ENCODE assay signal across 15 mouse cellular contexts in genomic region chr11:40972806-40973205, GRCm38 (mm10).
"Had no signal": no experiment of that assay in that cellular context is flagged by ENCODE, and none has a peak within 500 bp of the region (broad histone marks: within the 10 kb centered on the region; RNA-seq: fewer than 3 reads in every experiment).

No protein-coding gene starts in this region.

- H3K4me3 ChIP-seq: limb, embryonic 12.5 days; liver, embryonic 13.5 days; lung, embryonic 15.5 days; megakaryocyte, embryonic 14.5 days had no signal

- H3K4me1 ChIP-seq: limb, embryonic 12.5 days; liver, embryonic 13.5 days; lung, embryonic 15.5 days; megakaryocyte, embryonic 14.5 days had no signal

- H3K27me3 ChIP-seq: limb, embryonic 12.5 days; liver, embryonic 13.5 days; lung, embryonic 15.5 days; megakaryocyte, embryonic 14.5 days had no signal

- H3K4me2 ChIP-seq: limb, embryonic 12.5 days; liver, embryonic 13.5 days; lung, embryonic 15.5 days; midbrain, embryonic 11.5 days had no signal

- H3K9ac ChIP-seq: limb, embryonic 12.5 days; liver, embryonic 13.5 days; liver, postnatal 0 days; lung, embryonic 15.5 days had no signal

- H3K36me3 ChIP-seq: limb, embryonic 12.5 days; liver, embryonic 13.5 days; lung, embryonic 15.5 days had no signal

- H3K27ac ChIP-seq: limb, embryonic 12.5 days; liver, embryonic 13.5 days; lung, embryonic 15.5 days; macrophage had no signal

- DNase-seq: kidney, adult 8-10 months; kidney, postnatal 10 days; liver; liver, embryonic 13.5 days; liver, postnatal 0 days; lung, postnatal 14 days; right cerebral cortex, postnatal 14 days; thymus, postnatal 4 days had no signal

- ATAC-seq: intestine, postnatal 0 days; liver, postnatal 0 days; midbrain, embryonic 16.5 days had no signal

- H3K9me3 ChIP-seq: limb, embryonic 12.5 days; liver, embryonic 13.5 days; lung, embryonic 15.5 days; megakaryocyte, embryonic 14.5 days had no signal
